Mouse (Mus musculus) brain, adult 2 months (tissue): ENCODE measurements around the gene Pacsin1.

Experiments used
- DNase-seq: peaks from one replicate; pipeline ENCODE4 v3.0.0; 2011; ENCODE audit warnings: low read depth, low spot score

The Pacsin1 gene

DNA sequence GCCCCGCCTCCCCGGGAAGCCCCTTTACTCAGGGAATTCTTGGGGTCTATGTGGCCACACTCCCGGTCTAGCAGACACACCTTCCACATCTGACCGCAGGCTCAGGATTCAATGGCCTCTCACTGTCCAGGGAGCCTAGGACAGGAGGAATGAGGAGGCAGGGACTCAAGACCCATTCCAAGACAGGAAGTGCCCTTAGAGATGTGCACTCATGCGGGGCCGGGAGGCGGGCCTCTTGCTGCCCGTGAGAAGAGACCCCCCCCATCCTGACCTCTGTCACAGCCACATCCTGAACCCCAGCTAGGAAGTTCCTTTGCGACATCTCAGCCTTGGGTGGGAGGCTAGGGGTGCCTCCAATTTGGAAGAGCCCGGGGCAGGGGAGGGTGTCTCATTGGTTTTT is 69.7 kb downstream of the Pacsin1 start:
- DNase-seq, result no peak

DNA sequence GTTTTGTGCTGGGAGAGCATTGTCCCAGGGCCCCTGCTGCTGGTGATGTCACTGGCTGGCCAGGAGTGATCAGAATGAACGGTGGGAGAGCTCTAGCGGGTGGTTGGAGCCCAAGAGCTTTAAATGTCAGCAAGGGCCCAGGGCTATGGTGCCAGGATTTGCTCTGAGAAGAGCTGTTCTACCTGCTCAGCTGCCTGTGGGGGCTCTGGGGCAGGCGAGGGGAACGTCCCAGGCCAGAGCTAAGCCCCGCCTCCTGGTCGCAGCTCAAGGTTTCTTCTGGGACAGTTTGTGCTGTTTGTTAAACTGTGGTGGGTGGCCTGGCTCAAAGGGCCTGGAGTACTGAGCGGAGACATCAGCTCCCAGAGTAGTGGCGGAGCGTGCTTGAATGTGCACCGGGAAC is 70.1 kb downstream of the Pacsin1 start:
- DNase-seq, result no peak

GRCm38 (mm10) chr17:27726527-27726926 is 71.2 kb downstream of the Pacsin1 start:
- no peak for DNase-seq

GRCm38 (mm10) chr17:27728770-27729169 is 73.5 kb downstream of the Pacsin1 start, which contains the start of gene Spdef:
Gene Spdef (minus strand): TSS chr17:27728955.
- DNase-seq, result no peak

GRCm38 (mm10) chr17:27732152-27732551 is 76.8 kb downstream of the Pacsin1 start:
- DNase-seq, result no peak

DNA sequence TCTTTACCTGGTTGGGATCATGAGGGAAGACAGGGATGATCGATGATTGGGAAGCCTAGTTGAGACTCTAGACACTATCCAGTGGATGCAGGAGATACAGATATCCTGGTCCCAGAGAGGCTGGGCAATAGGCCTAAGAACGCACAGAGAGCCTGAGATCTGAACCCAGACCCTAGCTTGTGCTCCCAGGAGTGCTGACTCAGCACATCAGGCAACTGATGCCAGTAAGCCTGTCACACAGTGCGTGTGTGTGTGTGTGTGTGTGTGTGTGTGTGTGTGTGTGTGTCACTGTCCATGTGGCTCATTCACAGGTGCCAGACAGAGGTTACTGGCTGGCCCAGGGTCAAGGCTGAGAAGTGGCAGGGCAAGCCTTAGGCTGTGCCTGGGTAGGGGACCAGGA is 77.4 kb downstream of the Pacsin1 start:
- DNase-seq, result no peak

DNA sequence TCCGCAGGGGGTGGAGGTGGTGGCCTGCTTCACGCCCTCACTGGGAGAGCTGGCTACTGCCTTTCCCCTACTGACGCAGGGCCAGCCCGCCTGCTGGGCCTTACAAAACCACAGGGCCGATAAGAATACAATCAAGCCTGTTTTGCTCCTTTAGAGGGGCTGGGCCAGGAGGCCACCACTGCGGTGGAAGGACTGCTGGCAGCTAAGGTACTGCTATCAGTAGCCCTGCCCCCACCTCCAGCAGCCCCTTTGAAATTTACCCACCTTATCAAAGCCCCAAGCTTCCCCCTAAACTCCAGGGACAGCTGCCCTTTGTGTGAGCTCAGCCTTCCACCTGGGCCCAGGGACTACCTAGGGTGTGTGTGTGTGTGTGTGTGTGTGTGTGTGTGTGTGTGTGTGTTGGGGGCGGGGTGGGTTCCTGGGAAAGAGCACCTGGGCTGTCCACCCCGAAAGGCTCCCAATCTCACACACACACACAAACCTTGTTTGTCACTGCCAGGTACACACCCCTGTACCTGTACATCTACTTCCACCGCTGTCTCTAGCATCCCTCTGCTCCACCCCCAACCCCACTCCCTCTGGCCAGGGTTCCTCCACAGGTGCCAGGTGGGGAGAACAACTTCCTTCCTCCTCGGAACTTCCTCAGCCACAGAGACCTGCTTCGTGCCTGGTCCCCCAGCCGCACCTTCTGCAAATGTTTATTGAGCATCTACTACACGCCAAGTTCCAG is 79.2 kb downstream of the Pacsin1 start:
- DNase-seq, result no peak

GRCm38 (mm10) chr17:27740961-27741360 is 85.7 kb downstream of the Pacsin1 start:
- DNase-seq, result peak; percentile 66

DNA sequence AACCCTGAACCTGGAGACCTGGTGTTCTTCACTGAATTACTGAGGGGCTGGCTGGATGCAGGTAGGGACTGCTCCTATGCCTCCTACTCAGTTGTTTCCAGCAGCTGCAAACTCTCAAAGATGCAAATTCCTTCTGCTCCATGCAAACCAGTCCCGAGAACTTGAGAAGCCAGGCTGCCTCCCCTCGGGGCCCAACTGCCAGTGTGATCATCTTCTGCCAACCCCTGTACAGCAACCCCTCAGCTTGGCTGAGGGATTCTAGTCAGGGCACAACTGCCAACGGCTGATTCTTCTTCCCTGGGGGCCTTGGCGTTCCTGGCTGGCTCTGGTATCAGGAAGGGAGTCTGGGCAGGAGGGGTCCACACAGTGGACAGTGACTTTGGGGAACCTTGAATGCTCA is 91.1 kb downstream of the Pacsin1 start:
- DNase-seq, result no peak

DNA sequence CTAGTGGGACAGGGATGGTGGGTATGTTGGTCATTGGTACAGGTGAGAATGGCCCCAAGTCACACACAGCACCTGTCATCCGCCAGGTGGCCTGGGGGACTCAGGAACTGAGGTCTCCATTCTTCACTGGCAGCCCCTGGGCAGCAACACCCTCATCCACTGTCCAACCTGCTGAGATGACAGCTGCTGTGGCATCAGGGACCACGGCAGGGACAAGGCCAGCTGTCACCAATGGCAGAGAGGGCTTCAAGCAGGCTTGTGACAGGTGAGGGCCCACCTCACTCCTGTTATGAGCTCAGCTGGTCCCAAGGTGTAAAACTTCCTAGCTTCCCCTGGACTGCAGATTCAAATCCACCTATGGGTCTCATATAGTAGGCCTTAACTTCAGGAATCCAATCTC is 92.8 kb downstream of the Pacsin1 start:
- DNase-seq, result no peak

DNA sequence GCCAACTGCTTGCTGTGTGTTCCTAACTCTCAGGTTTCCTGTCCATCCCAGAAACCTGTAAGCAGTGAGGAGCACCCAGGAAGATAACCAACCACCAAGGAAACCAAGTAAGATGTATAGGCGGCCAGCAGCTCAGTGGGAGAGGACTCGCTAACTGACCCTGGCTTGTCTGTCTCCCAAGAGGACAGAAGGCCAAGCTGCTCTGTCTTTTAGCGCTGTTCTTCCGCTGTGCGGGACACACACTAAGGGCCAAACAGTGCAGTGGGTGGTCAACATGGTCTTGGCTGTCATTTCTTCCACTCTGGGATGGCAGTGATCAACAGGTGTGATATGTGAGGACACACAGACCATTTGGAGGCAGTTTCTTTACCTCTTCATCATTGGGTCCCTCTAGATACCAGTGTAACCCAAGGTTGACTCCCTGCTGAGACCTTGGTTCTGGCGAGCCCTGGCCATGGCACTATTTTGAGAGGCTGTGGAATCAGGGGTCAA is 95.2 kb downstream of the Pacsin1 start:
- no peak for DNase-seq

DNA sequence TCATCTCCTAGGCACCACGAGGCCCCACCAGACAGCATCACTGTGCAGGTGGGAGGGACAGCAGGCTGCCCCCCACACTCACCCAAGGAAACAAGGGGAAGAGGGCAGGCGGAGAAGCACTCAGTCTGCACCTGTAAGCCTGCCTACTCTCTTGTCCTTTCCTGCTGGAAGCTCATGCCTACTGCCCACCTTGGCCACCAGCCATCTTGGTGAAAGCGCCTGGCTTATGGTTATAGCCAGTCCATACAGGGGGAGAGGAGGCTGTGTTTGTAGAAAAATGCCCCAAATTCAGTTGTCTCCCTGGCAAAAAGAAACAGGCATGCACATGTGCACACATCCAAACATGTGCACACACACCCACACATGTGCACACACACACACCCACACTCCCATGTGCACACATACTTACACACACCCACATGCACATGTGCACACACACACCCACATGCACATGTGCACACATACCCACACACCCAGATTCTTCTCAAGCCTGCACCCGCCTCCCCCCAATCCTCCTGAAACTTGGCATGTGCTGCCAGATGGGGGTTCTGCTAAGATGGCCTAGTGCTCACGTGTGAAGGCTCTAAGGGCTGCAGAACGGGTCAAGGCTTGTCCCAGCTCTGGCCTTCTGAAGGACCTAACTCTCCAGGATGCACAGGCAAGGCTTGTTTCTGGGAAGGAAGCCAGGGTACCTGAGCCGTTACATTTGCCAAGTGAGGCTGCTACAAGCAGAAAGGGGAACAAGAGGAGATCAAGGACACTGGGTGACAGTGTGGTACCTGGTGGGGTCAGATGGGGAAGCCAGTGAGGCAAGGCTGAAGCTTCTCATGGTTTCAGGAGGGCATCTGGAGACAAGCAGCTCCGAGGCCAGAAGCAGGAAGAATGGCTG is 96.2 kb downstream of the Pacsin1 start:
- DNase-seq, result peak; percentile 69

DNA sequence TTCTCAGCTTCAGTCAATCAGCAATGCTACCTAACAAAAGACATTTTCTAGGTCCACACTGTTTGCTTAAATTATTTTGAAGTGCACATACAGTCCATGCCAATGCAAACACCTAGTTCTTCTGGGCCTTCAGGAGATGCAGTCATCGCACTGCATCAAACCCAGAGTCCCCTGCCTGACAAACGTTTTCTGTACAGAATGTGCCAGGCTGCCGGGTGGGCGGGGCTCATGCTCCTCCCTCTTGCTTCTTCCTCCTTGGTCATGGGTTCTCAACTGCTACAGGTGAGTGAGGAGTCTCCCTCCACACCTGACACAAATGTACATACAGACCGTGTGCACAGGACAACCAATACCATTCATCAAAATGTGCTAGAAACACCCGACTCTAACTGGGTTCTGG is 104.9 kb downstream of the Pacsin1 start:
- no peak for DNase-seq
